Mouse (Mus musculus) C2C12 (cell line): ENCODE data around the gene Hagh.

ENCODE experiments used
- CEBPB ChIP-seq: IDR thresholded peaks from one replicate; pipeline ENCODE4 v1.6.1; 2011; ENCODE audit warnings: low read depth, mild to moderate bottlenecking, control low read depth, moderate library complexity
- CTCF ChIP-seq: IDR thresholded peaks from one replicate; pipeline ENCODE4 v1.5.1; 2011; ENCODE audit not compliant: control insufficient read depth, insufficient read depth, insufficient read length
- MAX ChIP-seq: IDR thresholded peaks from one replicate; pipeline ENCODE4 v1.6.1; 2011; ENCODE audit warnings: mild to moderate bottlenecking, control low read depth
- MYOD1 ChIP-seq: IDR thresholded peaks from one replicate; pipeline ENCODE4 v1.6.1; 2011; ENCODE audit warnings: low read depth; ENCODE audit not compliant: control insufficient read depth, insufficient read length

DNA sequence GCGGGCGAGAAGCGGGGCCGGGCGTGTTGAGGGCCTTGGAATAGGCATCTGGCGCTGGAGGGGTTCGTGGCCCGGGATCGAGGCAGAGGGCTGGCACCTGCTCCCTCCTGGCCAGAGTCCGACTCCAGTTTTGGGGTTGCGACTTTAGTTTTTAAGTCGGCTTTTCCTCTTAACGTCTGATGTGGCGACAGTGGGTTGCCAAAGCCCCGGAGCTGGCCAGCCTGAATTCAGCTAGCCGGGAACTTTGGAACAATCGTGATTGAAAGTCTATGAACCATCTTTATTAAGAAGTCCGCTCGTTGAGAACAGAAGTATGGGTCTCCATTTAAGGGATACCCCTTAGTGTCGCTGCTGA is 10.8 kb downstream of the Hagh start:
- TF ChIP-seq CTCF, result no peak
- no peak for TF ChIP-seq MYOD1
- no peak for TF ChIP-seq MAX
- TF ChIP-seq CEBPB, result no peak
